Mouse (Mus musculus) cerebellum, adult 8-10 months (tissue): ENCODE measurements around the gene Ocln.

Experiments
- DNase-seq: peaks from one replicate; pipeline ENCODE4 v3.0.0; 2022

Gene Ocln

GRCm38 (mm10) chr13:100552369-100553041 lies at the start of gene Ocln:
Gene Ocln (minus strand): TSS chr13:100552718.
- peak; percentile 84 for DNase-seq

- DNase-seq = no peak
These were observed 48.5 kb upstream of the Ocln start for GRCm38 (mm10) chr13:100601034-100601433.

- DNase-seq = no peak
These were observed 47.8 kb upstream of the Ocln start for GRCm38 (mm10) chr13:100600317-100600716.

DNA sequence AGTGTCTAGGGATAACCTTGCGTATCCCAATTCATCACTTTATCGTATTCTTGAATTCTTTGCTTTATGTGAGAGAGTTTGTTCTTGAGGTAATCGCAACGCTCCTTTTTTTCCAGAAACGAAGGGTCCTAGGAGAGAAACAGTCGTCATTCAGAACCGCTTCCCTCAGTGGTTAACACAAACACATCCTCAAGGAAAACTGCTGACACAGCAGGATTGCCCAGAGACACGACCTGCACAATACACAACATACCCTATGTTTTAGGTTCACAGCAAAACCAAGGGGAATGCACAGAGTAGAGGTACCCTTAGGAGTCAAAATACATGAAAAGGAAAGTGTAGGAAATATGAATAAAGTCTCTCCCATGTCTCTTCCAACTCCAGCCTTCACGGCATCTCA lies 44.8 kb upstream of the Ocln start:
- no peak for DNase-seq

DNA sequence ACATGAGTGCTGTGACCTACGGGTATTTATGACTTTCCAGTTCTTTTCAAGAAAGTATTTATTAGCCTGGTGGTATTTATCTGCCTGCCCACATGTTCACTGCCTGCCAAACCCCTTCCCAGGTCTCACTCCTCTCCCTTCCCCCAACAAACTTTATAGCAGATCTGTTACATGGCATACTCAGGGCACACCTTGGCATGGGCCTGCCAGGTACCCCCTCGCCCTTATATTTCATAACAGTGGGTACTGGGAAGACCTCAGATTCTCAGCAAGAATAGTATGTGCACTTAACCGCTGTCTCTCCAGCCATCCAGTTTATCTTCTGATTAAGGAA lies 43.0 kb upstream of the Ocln start:
- no peak for DNase-seq

DNA sequence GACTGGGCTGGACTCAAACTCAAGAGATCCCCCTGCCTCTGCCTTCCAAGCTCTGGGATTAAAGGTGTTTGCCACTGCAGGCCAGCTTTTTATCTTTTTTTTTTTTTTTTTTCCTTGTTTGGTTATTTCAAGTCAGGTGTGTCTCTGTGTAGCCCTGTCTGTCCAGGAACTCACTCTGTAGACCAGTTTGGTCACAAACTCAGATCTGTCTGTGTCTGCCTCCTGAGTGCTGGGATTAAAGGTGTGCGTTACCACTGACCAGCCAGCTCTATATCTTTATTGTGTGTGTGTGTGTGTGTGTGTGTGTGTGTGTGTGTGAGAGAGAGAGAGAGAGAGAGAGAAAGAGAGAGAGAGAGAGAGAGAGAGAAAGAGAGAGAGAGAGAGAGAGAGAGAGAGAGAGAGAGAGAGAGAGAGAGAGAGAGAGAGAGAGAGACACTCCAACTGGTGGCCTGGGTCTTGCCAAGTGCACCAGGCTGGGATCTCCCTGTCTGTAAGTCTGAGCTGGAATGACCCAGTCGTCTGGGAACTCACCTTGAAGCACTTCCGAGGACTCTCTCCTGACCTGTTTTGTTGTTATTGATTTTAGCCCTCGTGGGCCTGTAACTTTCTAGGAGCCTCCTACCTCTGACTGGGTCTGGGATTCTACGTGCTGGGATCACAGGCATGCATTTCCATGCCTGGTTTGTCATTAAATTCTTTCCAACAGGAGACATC lies 42.5 kb upstream of the Ocln start:
- no peak for DNase-seq

- DNase-seq = peak; percentile 45
These were observed 41.7 kb upstream of the Ocln start for GRCm38 (mm10) chr13:100594041-100594792.

DNA sequence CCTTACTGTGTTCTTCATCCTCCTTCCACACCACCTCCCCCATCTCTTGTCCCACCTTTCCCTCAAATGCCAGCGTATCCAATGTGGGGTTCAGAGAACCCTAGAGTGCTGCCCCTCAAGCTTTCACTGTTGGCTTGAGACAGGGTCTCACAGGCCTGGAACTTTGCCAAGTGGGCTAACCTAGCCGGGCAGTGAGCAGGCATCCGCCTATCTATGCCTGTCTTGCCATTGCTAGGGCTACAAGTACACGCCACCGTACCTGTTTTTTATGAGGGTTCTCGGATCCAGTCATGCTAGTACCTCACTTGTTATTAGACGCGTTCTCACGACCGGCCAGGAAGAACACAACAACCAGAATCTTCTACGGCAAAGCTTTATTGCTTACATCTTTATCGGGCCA lies 36.1 kb upstream of the Ocln start:
- no peak for DNase-seq

- no peak for DNase-seq
These were observed 29.6 kb upstream of the Ocln start for GRCm38 (mm10) chr13:100582144-100582543.

- no peak for DNase-seq
These were observed 29.2 kb upstream of the Ocln start for GRCm38 (mm10) chr13:100581701-100582100.

- DNase-seq = no peak
These were observed 27.4 kb upstream of the Ocln start for GRCm38 (mm10) chr13:100579951-100580350.

- DNase-seq = no peak
These were observed 26.7 kb upstream of the Ocln start for GRCm38 (mm10) chr13:100579220-100579619.

DNA sequence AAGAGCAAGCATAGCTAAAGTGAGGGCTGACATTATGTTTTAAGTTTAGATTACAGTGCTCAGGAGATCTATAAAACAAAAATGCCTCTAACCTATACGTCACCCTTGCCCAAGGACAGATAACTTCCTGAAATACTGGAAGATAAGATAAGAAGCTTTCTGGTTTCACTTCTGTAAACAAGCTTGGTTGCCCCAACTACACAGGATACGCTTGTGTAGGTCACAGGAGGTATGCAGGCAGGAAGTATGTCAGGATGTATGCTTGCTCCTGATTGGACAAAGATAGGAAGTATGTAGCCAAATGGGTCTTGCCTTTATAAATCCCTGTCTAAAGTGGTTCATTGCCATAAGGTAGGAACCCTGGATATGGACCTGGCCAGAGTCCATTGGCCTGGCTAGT lies 23.4 kb upstream of the Ocln start:
- no peak for DNase-seq

- no peak for DNase-seq
These were observed 18.2 kb upstream of the Ocln start for GRCm38 (mm10) chr13:100570713-100571112.

DNA sequence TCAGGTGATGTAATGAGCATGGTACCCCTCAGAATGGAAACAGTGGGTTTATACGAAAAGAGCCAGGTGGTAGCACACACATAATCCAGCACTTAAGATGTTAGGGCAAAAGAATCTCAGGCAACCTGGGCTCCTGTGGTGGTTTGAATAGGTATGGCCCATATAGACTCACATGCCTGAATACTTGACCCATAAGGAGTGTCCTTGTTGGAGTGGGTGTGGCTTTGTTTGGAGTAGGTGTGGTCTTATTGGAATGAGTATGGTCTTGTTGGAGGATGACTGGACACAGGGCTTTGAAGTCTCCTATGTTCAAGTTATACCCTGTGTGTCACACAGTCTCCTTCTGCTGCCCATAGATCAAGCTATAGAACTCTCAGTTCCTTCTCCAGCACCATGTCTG lies 15.8 kb upstream of the Ocln start:
- no peak for DNase-seq

GRCm38 (mm10) chr13:100559449-100559848 lies 6.9 kb upstream of the Ocln start:
- no peak for DNase-seq

DNA sequence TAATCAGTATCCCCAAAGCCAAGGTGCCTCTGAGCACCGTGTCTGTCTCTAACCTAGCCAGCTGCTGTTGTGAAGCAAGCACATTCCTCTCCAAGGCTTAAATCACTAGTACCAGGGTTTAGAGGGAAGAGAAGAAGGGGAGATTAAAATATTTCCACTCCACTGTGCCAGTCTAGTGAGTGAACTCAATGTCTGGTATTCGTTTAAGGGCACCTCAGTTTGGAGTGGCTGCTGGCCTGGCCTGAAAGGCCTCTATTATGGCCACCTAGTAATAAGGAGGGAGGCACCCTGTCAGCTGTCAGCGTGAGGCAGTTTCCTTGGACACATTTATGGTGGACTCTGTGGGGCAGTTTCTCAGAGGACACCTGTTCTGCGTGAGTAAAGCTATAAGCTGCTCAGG lies 4.5 kb upstream of the Ocln start:
- no peak for DNase-seq

GRCm38 (mm10) chr13:100553042-100553437 lies 522 bp upstream of the Ocln start:
- DNase-seq = no peak

- no peak for DNase-seq
These were observed 529 bp downstream of the Ocln start for GRCm38 (mm10) chr13:100552009-100552368.

DNA sequence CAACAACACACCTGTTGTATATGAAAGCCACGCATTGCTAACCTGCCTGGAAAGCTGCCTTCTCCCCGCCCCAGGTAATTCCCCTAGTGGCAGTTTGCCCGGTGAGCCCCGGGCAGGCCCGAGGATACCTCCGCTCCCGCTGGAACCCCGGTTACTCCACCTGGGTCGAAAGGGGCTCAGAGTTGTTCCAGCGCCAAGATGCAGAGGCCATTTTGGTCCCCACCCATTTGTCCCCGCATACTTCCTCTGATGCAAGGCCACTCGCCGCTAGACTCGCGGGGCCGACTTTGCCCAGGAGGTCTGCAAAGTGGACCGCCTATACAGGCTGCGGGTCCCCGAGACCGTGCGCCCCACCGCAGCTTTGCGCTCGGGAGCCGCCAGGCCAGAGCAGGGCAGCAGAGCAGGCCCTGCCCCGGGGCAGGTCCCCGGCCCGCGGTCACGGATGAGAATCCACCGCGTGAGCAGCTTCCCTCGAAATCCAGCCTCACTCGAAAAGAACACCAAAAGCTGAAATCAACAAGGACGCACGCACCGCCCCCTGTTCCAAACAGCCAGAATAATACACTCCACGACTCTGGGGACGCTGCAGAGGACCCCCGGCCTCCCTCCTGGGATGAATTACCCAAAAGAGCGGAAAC lies 1.0 kb downstream of the Ocln start:
- peak; percentile 43 for DNase-seq

DNA sequence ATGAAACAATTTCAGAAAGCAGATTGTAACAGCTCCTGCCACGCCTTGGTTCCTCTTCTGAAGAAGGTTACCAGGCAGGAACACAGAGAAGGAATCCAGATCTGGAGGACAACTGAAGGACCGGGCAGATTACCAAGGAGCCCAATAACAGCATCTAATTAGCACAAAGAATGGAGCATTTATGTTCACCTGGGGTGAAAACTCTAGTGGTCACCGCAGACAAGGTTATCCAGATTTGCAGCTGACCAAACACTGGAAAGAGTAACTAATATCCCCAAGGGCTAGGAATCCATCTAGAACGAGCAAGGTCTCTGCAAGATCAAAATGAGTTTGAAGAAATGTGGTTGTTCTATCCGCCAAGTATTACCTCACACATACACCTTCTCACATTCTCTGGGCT lies 5.2 kb downstream of the Ocln start:
- DNase-seq = no peak

DNA sequence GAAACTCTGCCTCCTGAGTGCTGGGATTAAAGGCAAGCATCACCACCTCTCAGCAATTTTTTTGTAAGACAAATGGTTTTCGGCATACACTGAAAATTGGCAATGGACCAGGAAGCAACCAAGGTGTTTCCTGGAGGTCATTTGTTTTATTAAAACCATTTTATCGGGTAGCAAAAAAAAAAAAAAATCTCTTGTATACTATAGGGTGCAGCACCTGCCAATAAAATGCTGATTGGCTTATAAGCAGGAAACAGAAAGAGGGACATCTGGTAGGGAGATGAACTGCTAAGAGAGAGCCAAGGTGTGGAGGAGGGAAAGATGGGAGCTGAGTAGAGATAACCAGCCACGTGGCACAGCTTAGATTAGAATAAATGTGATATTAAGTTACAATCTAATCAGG lies 7.0 kb downstream of the Ocln start:
- no peak for DNase-seq

- DNase-seq = no peak
These were observed 8.3 kb downstream of the Ocln start for GRCm38 (mm10) chr13:100544220-100544662.
